Mouse (Mus musculus) E14TG2a.4 (cell line): ENCODE results near the gene Arhgef2.

ENCODE experiments used
- CTCF ChIP-seq: conservative IDR thresholded peaks from 2 replicates; pipeline ENCODE4 v1.5.1; 2014; ENCODE audit warnings: low read length
- NANOG ChIP-seq: IDR thresholded peaks from 2 replicates; pipeline ENCODE4 v1.6.1; 2014; ENCODE audit warnings: borderline replicate concordance, low read length, mixed read lengths
- POU5F1 ChIP-seq: IDR thresholded peaks from 2 replicates; pipeline ENCODE4 v1.6.1; 2014; ENCODE audit warnings: low read length, borderline replicate concordance

DNA sequence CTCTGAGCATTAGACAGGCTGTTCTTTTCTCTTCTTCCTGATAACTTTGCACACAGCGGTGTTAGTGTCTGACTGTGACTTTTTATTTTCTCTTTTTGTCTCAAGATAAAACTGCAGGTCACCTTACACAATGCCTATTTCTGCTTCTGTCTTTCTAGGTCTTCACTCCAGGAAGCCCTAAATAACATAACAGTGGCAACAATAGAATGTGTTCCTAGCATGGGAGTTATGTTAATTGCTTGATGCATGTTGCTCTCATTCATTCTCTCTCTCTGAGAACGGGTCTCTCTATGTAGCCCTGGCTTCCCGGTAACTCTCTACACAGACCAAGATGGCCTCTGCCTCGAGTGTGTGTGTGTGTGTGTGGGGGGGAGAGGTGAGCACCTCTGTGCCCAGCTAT, 3.3 kb upstream of the Arhgef2 start:
- no peak for TF ChIP-seq CTCF
- TF ChIP-seq POU5F1: 0 out of 2 replicates have a peak, but pooled peaks have one; percentile 22
- TF ChIP-seq NANOG: peak; percentile 65; the same call in 1 of the 2 replicates
